Comparison of ENCODE assay signal across 28 mouse cellular contexts in the genomic region with DNA sequence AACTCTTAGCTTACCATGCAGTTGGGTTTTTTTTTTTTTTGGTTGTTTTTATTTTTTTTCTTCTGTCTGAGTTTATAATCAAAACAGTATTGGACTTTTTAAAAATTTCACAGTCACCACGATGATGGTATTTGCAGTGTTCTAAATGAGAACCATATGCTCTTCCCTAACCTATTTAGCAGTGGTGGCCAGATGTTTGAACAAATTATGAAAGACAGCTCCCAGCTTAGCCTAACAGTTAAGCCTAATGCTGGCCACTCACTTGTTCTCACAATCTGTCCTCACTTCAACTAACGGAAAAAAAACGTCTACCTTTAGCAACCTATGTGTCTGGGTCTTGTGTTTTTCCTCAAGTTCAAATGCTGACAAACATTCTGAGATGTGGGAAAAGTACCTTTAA.
DNase-seq lines count a peak whose midpoint lies in the region; ATAC-seq and TF ChIP-seq lines count a peak whose summit lies in the region.
"Had no signal": no experiment of that assay in that cellular context is flagged by ENCODE, and none has a peak within 500 bp of the region (broad histone marks: within the 10 kb centered on the region; RNA-seq: fewer than 3 reads in every experiment).

No protein-coding gene starts in this region.

- no peak for TF ChIP-seq POLR2A in limb, embryonic 14.5 days (IDR thresholded peaks at IDR 0.05; ENCODE audit: borderline replicate concordance, extremely low read depth, insufficient read depth, insufficient read length)

- H3K27ac ChIP-seq in limb, embryonic 11.5 days (replicated peaks; ENCODE audit: low read depth, low read length): no peak overlapping the region
- no peak overlapping the region for H3K27ac ChIP-seq in limb, embryonic 10.5 days
- no peak overlapping the region for H3K27ac ChIP-seq in embryonic facial prominence, embryonic 14.5 days (replicated peaks; ENCODE audit: low read depth, low read length)
- no peak overlapping the region for H3K27ac ChIP-seq in limb, embryonic 14.5 days (replicated peaks; ENCODE audit: low read depth, low read length)
- H3K27ac ChIP-seq: heart, embryonic 10.5 days; kidney, embryonic 15.5 days; liver, embryonic 12.5 days; stomach, postnatal 0 days had no signal

- H3K9me3 ChIP-seq in limb, embryonic 11.5 days (ENCODE audit: control insufficient read depth, low read length): no peaks in the 10 kb centered on the region
- H3K9me3 ChIP-seq in limb, embryonic 10.5 days (replicated peaks): no peaks in the 10 kb centered on the region
- peaks cover 4% of the 10 kb centered on the region; the same call in 1 of the 2 replicates for H3K9me3 ChIP-seq in embryonic facial prominence, embryonic 14.5 days (ENCODE audit: control insufficient read depth, low read length)
- no peaks in the 10 kb centered on the region for H3K9me3 ChIP-seq in limb, embryonic 14.5 days (ENCODE audit: control insufficient read depth, low read length)
- H3K9me3 ChIP-seq: heart, embryonic 10.5 days; kidney, embryonic 15.5 days; liver, embryonic 12.5 days had no signal

- no peak overlapping the region for H3K9ac ChIP-seq in limb, embryonic 11.5 days (ENCODE audit: low read length)
- H3K9ac ChIP-seq in embryonic facial prominence, embryonic 14.5 days (ENCODE audit: low read depth, low read length): no peak overlapping the region
- H3K9ac ChIP-seq in limb, embryonic 14.5 days (ENCODE audit: low read depth, low read length, severe bottlenecking): no peak overlapping the region
- H3K9ac ChIP-seq: kidney, embryonic 15.5 days; liver, embryonic 12.5 days had no signal

- no peaks in the 10 kb centered on the region for H3K36me3 ChIP-seq in limb, embryonic 11.5 days (ENCODE audit: control insufficient read depth, insufficient read depth, low read length)
- H3K36me3 ChIP-seq in limb, embryonic 10.5 days: no peaks in the 10 kb centered on the region
- no peaks in the 10 kb centered on the region for H3K36me3 ChIP-seq in embryonic facial prominence, embryonic 14.5 days (ENCODE audit: control insufficient read depth, insufficient read depth, low read length)
- H3K36me3 ChIP-seq in limb, embryonic 14.5 days (ENCODE audit: control insufficient read depth, insufficient read depth, low read length): no peaks in the 10 kb centered on the region
- H3K36me3 ChIP-seq: heart, embryonic 10.5 days; kidney, embryonic 15.5 days; liver, embryonic 12.5 days had no signal

- no peak overlapping the region for H3K4me2 ChIP-seq in limb, embryonic 11.5 days (ENCODE audit: low read depth, severe bottlenecking)
- H3K4me2 ChIP-seq in embryonic facial prominence, embryonic 14.5 days (ENCODE audit: low read depth, low read length): no peak overlapping the region
- no peak overlapping the region for H3K4me2 ChIP-seq in limb, embryonic 14.5 days (replicated peaks; ENCODE audit: low read depth, low read length, severe bottlenecking)
- H3K4me2 ChIP-seq: kidney, embryonic 15.5 days; liver, embryonic 12.5 days; midbrain, embryonic 11.5 days had no signal

- peak; percentile 23 for DNase-seq in limb, embryonic 11.5 days (ENCODE audit: low spot score)
- DNase-seq in limb, embryonic 10.5 days (ENCODE audit: low spot score): no peak
- DNase-seq in embryo, embryonic 10.5 days (ENCODE audit: low spot score): peak; percentile 69
- DNase-seq in embryonic facial prominence, embryonic 14.5 days (ENCODE audit: low spot score): peak; percentile 83
- peak; percentile 53 for DNase-seq in limb, embryonic 14.5 days (ENCODE audit: low spot score)
- DNase-seq in kidney, postnatal 14 days: no peak
- no peak for DNase-seq in spleen, adult 12 weeks (ENCODE audit: low spot score)
- DNase-seq in MN1 (ENCODE audit: low spot score): no peak
- DNase-seq: adrenal gland, adult 2 months; cerebellum, adult 11-12 months; cerebellum, postnatal 10 days; heart, postnatal 4 days; layer of hippocampus, adult 9-11 months; left cerebral cortex, postnatal 4 days; lung, adult 2 months; right cerebral cortex, postnatal 4 days; thymus, adult 2 months had no signal

- 11% methylated on average over 3 of the region's 3 CpGs for WGBS in limb, embryonic 11.5 days
- WGBS in limb, embryonic 10.5 days: 18% methylated on average over 3 of the region's 3 CpGs
- WGBS in embryonic facial prominence, embryonic 14.5 days: 27% methylated on average over 3 of the region's 3 CpGs
- WGBS in limb, embryonic 14.5 days: 15% methylated on average over 3 of the region's 3 CpGs

- H3K4me1 ChIP-seq in limb, embryonic 11.5 days (ENCODE audit: control insufficient read depth, insufficient read depth, low read length): no peaks in the 10 kb centered on the region
- H3K4me1 ChIP-seq in limb, embryonic 10.5 days: peaks cover 26% of the 10 kb centered on the region
- H3K4me1 ChIP-seq in embryonic facial prominence, embryonic 14.5 days (ENCODE audit: control insufficient read depth, insufficient read depth, low read length): no peaks in the 10 kb centered on the region; the same call in 1 of the 2 replicates
- H3K4me1 ChIP-seq in limb, embryonic 14.5 days (ENCODE audit: control insufficient read depth, insufficient read depth, low read length): peaks cover 17% of the 10 kb centered on the region
- H3K4me1 ChIP-seq: heart, embryonic 10.5 days; kidney, embryonic 15.5 days; liver, embryonic 12.5 days had no signal

- peak; percentile 76; the same call in 1 of the 2 replicates for ATAC-seq in limb, embryonic 11.5 days (ENCODE audit: insufficient number of reproducible peaks, low FRiP score, low TSS enrichment, low read depth)
- peak; percentile 33; the same call in 1 of the 2 replicates for ATAC-seq in embryonic facial prominence, embryonic 14.5 days (ENCODE audit: low read depth)
- no peak for ATAC-seq in limb, embryonic 14.5 days (ENCODE audit: low FRiP score, low read depth)
- ATAC-seq: CD4-positive, CD25-positive, alpha-beta regulatory T cell, adult 4 months; forebrain, embryonic 14.5 days; hindbrain, embryonic 16.5 days; intestine, postnatal 0 days; liver, embryonic 12.5 days; Patski had no signal

- no peak overlapping the region for H3K4me3 ChIP-seq in limb, embryonic 11.5 days (ENCODE audit: low read depth, low read length)
- no peak overlapping the region for H3K4me3 ChIP-seq in limb, embryonic 10.5 days
- H3K4me3 ChIP-seq in embryonic facial prominence, embryonic 14.5 days (ENCODE audit: low read depth, low read length): no peak overlapping the region
- no peak overlapping the region for H3K4me3 ChIP-seq in limb, embryonic 14.5 days (replicated peaks; ENCODE audit: low read length)
- H3K4me3 ChIP-seq: erythroblast, embryonic 14.5 days; heart, embryonic 10.5 days; kidney, embryonic 15.5 days; liver, embryonic 12.5 days had no signal

- H3K27me3 ChIP-seq in limb, embryonic 11.5 days (ENCODE audit: control insufficient read depth, insufficient read depth, low read length): no peaks in the 10 kb centered on the region
- no peaks in the 10 kb centered on the region for H3K27me3 ChIP-seq in limb, embryonic 10.5 days (ENCODE audit: low read depth, poor library complexity, severe bottlenecking)
- H3K27me3 ChIP-seq in embryonic facial prominence, embryonic 14.5 days (replicated peaks; ENCODE audit: control insufficient read depth, insufficient read depth, low read length): peaks cover 3% of the 10 kb centered on the region; the same call in 1 of the 2 replicates
- no peaks in the 10 kb centered on the region for H3K27me3 ChIP-seq in limb, embryonic 14.5 days (ENCODE audit: control insufficient read depth, insufficient read depth, low read length)
- H3K27me3 ChIP-seq: kidney, embryonic 15.5 days; liver, embryonic 12.5 days had no signal

Comparison
In these comparisons a context has a peak if more than half of its experiments do, and no peak if none do; other contexts are left out.
1. DNase-seq: peak in limb, embryonic 11.5 days (single experiment), embryo, embryonic 10.5 days (single experiment), embryonic facial prominence, embryonic 14.5 days (single experiment) and limb, embryonic 14.5 days (single experiment); none in limb, embryonic 10.5 days (single experiment), kidney, postnatal 14 days (single experiment), spleen, adult 12 weeks (single experiment) and MN1 (single experiment).